Mouse (Mus musculus): ENCODE results near the gene Pkp4.

DNA sequence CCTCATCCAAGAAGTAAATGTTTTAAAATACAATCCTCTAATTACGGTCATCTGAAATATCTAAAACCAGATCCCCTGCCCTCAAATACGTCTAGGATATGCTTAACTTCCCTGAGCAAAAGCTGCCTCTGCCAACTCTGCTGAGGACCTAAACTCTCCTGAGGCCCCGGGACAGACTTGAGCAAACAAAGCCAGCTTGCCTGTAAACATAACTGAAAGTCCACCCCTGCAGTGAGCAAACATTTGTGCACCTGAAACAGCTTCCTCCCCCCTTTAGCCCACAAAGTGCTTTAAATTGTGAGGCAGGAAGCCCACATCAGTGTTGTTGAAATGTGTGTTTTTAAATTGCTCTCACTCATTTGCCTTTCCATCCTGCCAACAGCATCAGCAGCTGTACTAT is 193.2 kb downstream of the Pkp4 start:
- TF ChIP-seq CTCF (IDR thresholded peaks at IDR 0.05; ENCODE audit: low read depth) (no peak), EP300 (IDR thresholded peaks at IDR 0.05; ENCODE audit: low read depth) (no peak)
